Mouse (Mus musculus): Measurements from ENCODE around the gene Aldh3b2.

DNA sequence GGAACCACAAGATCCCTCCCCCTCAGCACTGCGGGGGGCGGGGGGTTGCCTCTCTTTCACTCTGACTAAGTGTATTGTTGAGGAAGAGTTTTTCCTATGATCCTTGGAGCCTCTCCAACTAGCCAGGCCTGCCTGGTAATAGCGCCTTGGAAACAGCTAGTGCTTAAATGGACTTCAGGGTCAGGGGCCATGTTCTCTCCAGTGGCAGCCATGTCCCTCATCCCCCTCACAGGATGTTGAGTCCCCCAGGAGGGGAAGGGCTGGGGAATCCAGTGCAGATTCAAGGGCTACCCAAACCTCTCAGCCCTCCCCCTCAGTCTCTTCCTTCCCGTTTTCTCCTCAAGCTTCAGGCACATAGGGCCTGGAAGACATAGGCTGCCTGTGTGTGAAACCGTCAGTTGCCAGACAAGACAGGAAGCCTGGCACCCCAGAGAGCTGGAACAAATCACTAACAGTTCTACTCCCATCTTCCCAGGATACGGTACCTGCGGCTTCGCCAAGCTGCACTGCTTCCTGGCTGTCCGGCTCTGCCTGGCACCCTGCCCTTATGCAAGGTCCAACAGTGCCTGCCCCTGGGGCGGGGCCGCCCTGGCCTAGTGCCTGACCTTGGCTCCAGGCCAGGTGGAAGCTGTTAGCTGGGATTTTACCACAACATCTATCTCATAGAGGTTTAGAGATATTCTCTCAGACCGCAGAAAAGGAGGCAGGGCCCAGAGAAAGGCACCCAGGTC lies 42.8 kb upstream of the Aldh3b2 start, which contains the start of gene Aldh3b1:
- TF ChIP-seq CHD2 (IDR thresholded peaks at IDR 0.05; ENCODE audit: low read depth, low read length) (no peak), ZNF384 (IDR thresholded peaks at IDR 0.05; ENCODE audit: low read depth, low read length) (no peak), HCFC1 (IDR thresholded peaks at IDR 0.05; ENCODE audit: borderline replicate concordance, insufficient read depth, low read length) (no peak)
